Mouse (Mus musculus) intestine, postnatal 0 days (tissue): ENCODE data around the gene Rab26. TPM values are rescaled to one million over a fixed set of nuclear protein-coding genes. Genes with fewer than 3 reads are reported as not detected.

Experiments used
- ATAC-seq: fragments of 200-750 bp; cut with Nextera tagmentation; 2 replicates; pipeline ENCODE4 v1.8.0; 2017; ENCODE audit warnings: mild to moderate bottlenecking, moderate TSS enrichment, moderate library complexity
- H3K27ac ChIP-seq: fragments of 300-500 bp; sonication (generic); 2 replicates; pipeline ENCODE4 v1.5.1; 2014; ENCODE audit warnings: mild to moderate bottlenecking, low read depth, low read length, moderate library complexity
- H3K27me3 ChIP-seq: fragments of 300-500 bp; sonication (generic); replicated peaks from 2 replicates; pipeline ENCODE4 v1.6.1; 2014; ENCODE audit warnings: low read length, mixed read lengths; ENCODE audit not compliant: control insufficient read depth, insufficient read depth
- H3K36me3 ChIP-seq: fragments of 300-500 bp; sonication (generic); 2 replicates; pipeline ENCODE4 v1.6.1; 2014; ENCODE audit warnings: mild to moderate bottlenecking, moderate library complexity; ENCODE audit not compliant: control insufficient read depth, insufficient read depth
- H3K4me1 ChIP-seq: fragments of 300-500 bp; sonication (generic); replicated peaks from 2 replicates; pipeline ENCODE4 v1.6.1; 2014; ENCODE audit warnings: antibody characterized with exemption, low read length, mixed read lengths; ENCODE audit not compliant: control insufficient read depth, insufficient read depth
- H3K4me2 ChIP-seq: fragments of 300-500 bp; sonication (generic); replicated peaks from 2 replicates; pipeline ENCODE4 v1.6.1; 2014; ENCODE audit warnings: low read depth, mild to moderate bottlenecking, moderate library complexity
- H3K4me3 ChIP-seq: fragments of 300-500 bp; sonication (generic); 2 replicates; pipeline ENCODE4 v1.5.1; 2014; ENCODE audit warnings: low read depth, low read length
- H3K9ac ChIP-seq: fragments of 300-500 bp; sonication (generic); 2 replicates; pipeline ENCODE4 v1.6.1; 2014; ENCODE audit warnings: mild to moderate bottlenecking, low read depth, low read length
- H3K9me3 ChIP-seq: fragments of 300-500 bp; sonication (generic); 2 replicates; pipeline ENCODE4 v1.6.1; 2016; ENCODE audit warnings: mixed run types; ENCODE audit not compliant: control insufficient read depth
- CTCF ChIP-seq: sonication (generic); IDR thresholded peaks from 2 replicates; pipeline ENCODE4 v1.5.1; 2016; ENCODE audit warnings: low read depth, mild to moderate bottlenecking, control low read depth, antibody characterized with exemption, moderate library complexity
- WGBS: fragments of 180-500 bp; shearing (Covaris S2); extraction: QIAGEN DNeasy Blood & Tissue Kit; methylation state at CpG from one replicate; pipeline ENCODE4 v1.1.7; 2014; 5-methylcytosine and 5-hydroxymethylcytosine counted together
- polyA plus RNA-seq: library from polyadenylated mRNA; unstranded; fragments of >200 nt; fragmentation: Nextera tagmentation; extraction: Ambion mirVana; gene quantifications from 2 replicates; pipeline ENCODE4 v1.2.1, GENCODE M21; 2015

Gene Rab26
- polyA plus RNA-seq, 1 experiment from 2014 or later: 0.31 TPM

GRCm38 (mm10) chr17:24478663-24479380 is 55.2 kb downstream of the Rab26 start, which contains the start of gene Mlst8:
TSS of gene Mlst8 (minus strand) at chr17:24479078.
- Histone ChIP-seq H3K9ac (peak within 1 kb of the TSS; percentile 73), H3K4me1 (peaks cover 8% of the 10 kb centered on the region), H3K27ac (peak within 1 kb of the TSS; percentile 88), H3K4me3 (peak within 1 kb of the TSS; percentile 87), H3K4me2 (peak within 1 kb of the TSS; percentile 65), H3K27me3 (no peaks in the 10 kb centered on the region), H3K36me3 (peaks cover 40% of the 10 kb centered on the region), H3K9me3 (no peaks in the 10 kb centered on the region)
- peak; percentile 96 for TF ChIP-seq CTCF
- ATAC-seq: peak; percentile 93
- WGBS: under 1% methylated on average over 48 of the region's 48 CpGs

DNA sequence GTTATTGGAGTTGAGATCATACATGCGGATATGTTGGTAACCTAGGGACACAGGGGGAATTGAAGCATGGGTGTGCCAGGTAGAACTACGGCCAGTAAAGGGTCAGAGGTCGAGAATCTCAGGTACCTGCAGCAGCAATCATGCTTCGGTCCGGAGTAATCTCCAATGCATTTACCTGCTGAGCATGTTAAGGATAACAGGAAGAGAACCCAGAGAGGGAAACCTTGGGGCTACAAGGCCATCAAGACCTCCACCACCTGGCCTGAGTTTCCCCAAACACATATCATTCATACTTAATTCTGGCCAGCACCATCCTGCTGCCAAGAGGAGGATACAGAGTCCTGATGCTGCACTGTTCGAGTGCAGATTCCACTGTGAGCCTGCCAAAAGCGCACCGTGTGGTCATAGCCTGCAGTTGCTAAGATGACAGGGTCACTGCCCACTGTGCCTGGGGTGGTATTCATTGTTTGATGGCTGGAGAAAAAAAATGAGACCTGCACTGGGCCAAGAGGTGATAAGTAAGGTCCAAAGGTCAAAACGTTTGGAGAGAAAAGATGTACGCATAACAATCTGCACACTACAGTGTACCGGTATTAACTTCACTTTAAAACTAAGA is 55.9 kb downstream of the Rab26 start:
- Histone ChIP-seq H3K9ac (peak overlapping the region; percentile 73), H3K27ac (peak overlapping the region; percentile 88; the same call in 1 of the 2 replicates), H3K4me3 (peak overlapping the region; percentile 87), H3K4me2 (peak overlapping the region; percentile 65), H3K27me3 (no peaks in the 10 kb centered on the region), H3K9me3 (no peaks in the 10 kb centered on the region), H3K4me1 (peaks cover 8% of the 10 kb centered on the region), H3K36me3 (peaks cover 40% of the 10 kb centered on the region)
- no peak for TF ChIP-seq CTCF
- 25% methylated on average over 11 of the region's 11 CpGs for WGBS
- ATAC-seq: peak; percentile 24

Other genes with a start within 250 kb of the Rab26 start
- not detected in 2 replicates for gene Abca17, start 183.1 kb downstream of the Rab26 start, polyA plus RNA-seq
- gene Abca3, start 182.3 kb downstream of the Rab26 start, polyA plus RNA-seq: 11.3 and 12.7 TPM in 2 replicates
- gene Rnps1, start 119.6 kb downstream of the Rab26 start, polyA plus RNA-seq: 111 and 114 TPM in 2 replicates
- gene Eci1, start 107.6 kb downstream of the Rab26 start, polyA plus RNA-seq: 96.4 and 106 TPM in 2 replicates
- 0.73 and 0.80 TPM in 2 replicates for gene Dnase1l2, start 91.1 kb downstream of the Rab26 start, polyA plus RNA-seq
- gene E4f1, start 63.9 kb downstream of the Rab26 start, polyA plus RNA-seq: 5.0 and 5.2 TPM in 2 replicates
- 64.5 and 69.4 TPM in 2 replicates for gene Pgp, start 63.8 kb downstream of the Rab26 start, polyA plus RNA-seq
- gene Bricd5, start 60.3 kb downstream of the Rab26 start, polyA plus RNA-seq: not detected in 2 replicates
- 11.9 and 12.9 TPM in 2 replicates for gene Mlst8, start 55.1 kb downstream of the Rab26 start, polyA plus RNA-seq
- 0.69 and 0.78 TPM in 2 replicates for gene Caskin1, start 45.6 kb downstream of the Rab26 start, polyA plus RNA-seq
- gene Traf7, start 6.3 kb downstream of the Rab26 start, polyA plus RNA-seq: 39.7 and 41.2 TPM in 2 replicates
- 5.4 and 8.3 TPM in 2 replicates for gene Pkd1, start 15.6 kb upstream of the Rab26 start, polyA plus RNA-seq
- 24.7 and 25.8 TPM in 2 replicates for gene Tsc2, start 98.4 kb upstream of the Rab26 start, polyA plus RNA-seq
- gene Nthl1, start 98.5 kb upstream of the Rab26 start, polyA plus RNA-seq: 5.0 and 5.5 TPM in 2 replicates
- gene Slc9a3r2, start 116.1 kb upstream of the Rab26 start, polyA plus RNA-seq: 26.5 and 30.1 TPM in 2 replicates
- gene Npw, start 124.2 kb upstream of the Rab26 start, polyA plus RNA-seq: 0.20 TPM in 1 of 2 replicates, not detected in the other
- 13.4 and 13.5 TPM in 2 replicates for gene Zfp598, start 135.5 kb upstream of the Rab26 start, polyA plus RNA-seq
- gene Syngr3, start 155.7 kb upstream of the Rab26 start, polyA plus RNA-seq: 6.0 and 6.2 TPM in 2 replicates
- gene Gfer, start 161.9 kb upstream of the Rab26 start, polyA plus RNA-seq: 42.0 and 42.2 TPM in 2 replicates
- 32.4 and 38.0 TPM in 2 replicates for gene Noxo1, start 162.0 kb upstream of the Rab26 start, polyA plus RNA-seq
- gene Tbl3, start 173.4 kb upstream of the Rab26 start, polyA plus RNA-seq: 23.8 and 25.2 TPM in 2 replicates
- gene Rnf151, start 183.9 kb upstream of the Rab26 start, polyA plus RNA-seq: not detected in 2 replicates
- gene Rps2, start 183.9 kb upstream of the Rab26 start, polyA plus RNA-seq: 757 and 776 TPM in 2 replicates
- gene Ndufb10, start 190.3 kb upstream of the Rab26 start, polyA plus RNA-seq: 406 and 413 TPM in 2 replicates
- gene Rpl3l, start 193.6 kb upstream of the Rab26 start, polyA plus RNA-seq: 0.27 TPM in 1 of 2 replicates, not detected in the other
- gene Msrb1, start 202.4 kb upstream of the Rab26 start, polyA plus RNA-seq: 47.4 and 47.8 TPM in 2 replicates
- 0.25 and 0.47 TPM in 2 replicates for gene Hs3st6, start 218.8 kb upstream of the Rab26 start, polyA plus RNA-seq